Mouse (Mus musculus) brain, embryonic 14.5 days (tissue): Measurements from ENCODE around the gene Macrod2. TPM values are rescaled to one million over a fixed set of nuclear protein-coding genes. Genes with fewer than 3 reads are reported as not detected.

Experiments used
- DNase-seq: peaks from one replicate; pipeline ENCODE4 v3.0.0-alpha.2; 2011; ENCODE audit warnings: low read depth
- CTCF ChIP-seq: fragments of 200-500 bp; IDR thresholded peaks from 2 replicates; pipeline ENCODE4 v1.5.1; 2012; ENCODE audit warnings: inconsistent platforms, mild to moderate bottlenecking, moderate library complexity, borderline replicate concordance; ENCODE audit not compliant: insufficient read depth, insufficient read length; ENCODE audit errors: extremely low read depth
- POLR2A ChIP-seq: fragments of 200-500 bp; IDR thresholded peaks from 2 replicates; pipeline ENCODE4 v1.6.1; 2012; ENCODE audit warnings: mild to moderate bottlenecking, inconsistent platforms, borderline replicate concordance; ENCODE audit not compliant: poor library complexity, insufficient read depth, insufficient read length, severe bottlenecking; ENCODE audit errors: extremely low read depth
- polyA plus RNA-seq: library from polyadenylated mRNA; depleted of rRNA; stranded (reverse); fragments of >200 nt; gene quantifications from 2 replicates; pipeline ENCODE4 v1.2.3, GENCODE M21; 2012

The Macrod2 gene
- polyA plus RNA-seq, 1 experiment = 24.1 TPM

GRCm38 (mm10) chr2:141736685-141737456, 1341.8 kb downstream of the Macrod2 start:
- TF ChIP-seq POLR2A = no peak
- no peak for TF ChIP-seq CTCF
- DNase-seq = no peak

DNA sequence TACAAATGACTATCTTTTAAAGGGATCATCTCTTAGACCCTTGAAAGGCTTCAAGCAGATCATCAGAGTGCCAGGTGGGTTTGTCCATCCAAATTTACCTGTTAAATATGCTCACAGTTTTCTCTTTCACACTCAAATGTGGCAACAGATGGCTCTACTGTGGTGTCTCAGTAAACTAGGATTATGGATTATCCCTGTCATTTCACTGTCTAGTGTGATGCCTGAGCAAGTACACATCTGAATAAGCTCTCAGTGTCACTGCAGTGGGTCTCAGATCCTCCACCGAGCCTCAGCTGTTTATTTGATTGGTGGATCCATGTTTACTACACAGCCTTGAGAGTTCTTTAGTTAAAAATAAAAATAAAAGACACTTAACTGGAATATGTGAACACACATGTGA, 1343.6 kb downstream of the Macrod2 start:
- DNase-seq = no peak
- TF ChIP-seq POLR2A (no peak), CTCF (no peak)

DNA sequence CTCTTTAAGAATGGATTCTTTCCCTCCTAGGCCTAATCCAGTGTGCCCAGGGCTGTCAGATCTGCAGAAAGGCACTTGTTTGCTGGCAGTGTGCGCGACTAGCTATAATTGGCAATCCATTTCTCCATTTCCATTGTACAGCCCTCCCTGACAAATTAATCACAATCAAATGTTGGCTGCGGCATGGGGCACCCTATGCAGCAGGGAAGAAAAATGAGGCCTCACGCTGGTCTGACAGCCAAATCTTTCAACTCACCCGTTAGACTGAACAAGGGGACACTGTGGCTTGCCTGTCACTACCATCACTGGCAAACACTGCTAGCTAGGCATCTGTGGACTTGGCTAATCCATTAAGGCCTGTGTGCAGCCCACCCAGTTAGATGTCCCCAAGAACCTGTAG, 1345.2 kb downstream of the Macrod2 start:
- TF ChIP-seq POLR2A (no peak), CTCF (no peak)
- peak; percentile 80 for DNase-seq

- TF ChIP-seq CTCF = no peak
- TF ChIP-seq POLR2A = no peak
- DNase-seq = no peak
These were observed 1405.1 kb downstream of the Macrod2 start for GRCm38 (mm10) chr2:141800236-141800635.

GRCm38 (mm10) chr2:141800909-141801308, 1405.8 kb downstream of the Macrod2 start:
- no peak for DNase-seq
- no peak for TF ChIP-seq POLR2A
- TF ChIP-seq CTCF = no peak

DNA sequence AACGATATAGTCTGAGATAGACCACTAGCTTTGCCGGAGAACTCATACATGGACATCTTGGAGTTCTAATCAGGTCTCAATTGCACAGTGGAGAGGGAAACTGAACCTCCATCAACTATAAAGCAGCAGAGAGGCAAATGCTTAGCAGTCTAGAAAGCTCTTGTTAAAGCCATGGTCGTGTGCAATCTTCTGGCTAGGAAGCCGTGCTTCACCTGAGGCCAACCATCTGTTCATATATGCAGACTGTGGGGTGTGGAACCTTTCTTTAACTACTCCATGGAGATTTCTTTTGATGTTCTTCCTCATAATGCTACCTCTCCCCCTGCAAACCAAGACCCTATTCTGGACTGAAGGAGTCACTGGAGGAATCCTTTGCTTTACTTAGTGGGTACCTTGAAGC, 1421.2 kb downstream of the Macrod2 start:
- TF ChIP-seq POLR2A (no peak), CTCF (no peak)
- DNase-seq = no peak

GRCm38 (mm10) chr2:141817546-141818180, 1422.6 kb downstream of the Macrod2 start:
- DNase-seq = peak; percentile 81
- TF ChIP-seq POLR2A (no peak), CTCF (no peak)

DNA sequence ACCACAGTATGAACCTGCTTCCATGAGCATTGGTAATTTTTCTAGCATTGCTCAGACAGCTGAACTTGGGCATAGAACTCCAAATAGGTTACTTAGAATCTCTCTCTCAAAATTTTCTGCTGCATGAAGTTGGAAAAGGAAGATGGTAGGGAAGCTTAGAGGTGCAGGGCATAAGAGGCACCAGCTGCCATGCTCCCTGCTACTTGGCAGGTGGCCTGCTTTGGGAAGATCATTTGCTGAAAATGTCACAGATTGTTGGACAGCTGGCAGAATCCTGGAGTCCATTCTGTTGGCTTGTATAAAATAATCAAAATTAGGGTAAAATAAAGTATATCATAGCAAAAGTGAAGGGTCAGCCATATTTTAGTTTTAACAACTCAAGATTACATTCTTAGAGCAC, 1425.7 kb downstream of the Macrod2 start:
- TF ChIP-seq POLR2A (no peak), CTCF (no peak)

DNA sequence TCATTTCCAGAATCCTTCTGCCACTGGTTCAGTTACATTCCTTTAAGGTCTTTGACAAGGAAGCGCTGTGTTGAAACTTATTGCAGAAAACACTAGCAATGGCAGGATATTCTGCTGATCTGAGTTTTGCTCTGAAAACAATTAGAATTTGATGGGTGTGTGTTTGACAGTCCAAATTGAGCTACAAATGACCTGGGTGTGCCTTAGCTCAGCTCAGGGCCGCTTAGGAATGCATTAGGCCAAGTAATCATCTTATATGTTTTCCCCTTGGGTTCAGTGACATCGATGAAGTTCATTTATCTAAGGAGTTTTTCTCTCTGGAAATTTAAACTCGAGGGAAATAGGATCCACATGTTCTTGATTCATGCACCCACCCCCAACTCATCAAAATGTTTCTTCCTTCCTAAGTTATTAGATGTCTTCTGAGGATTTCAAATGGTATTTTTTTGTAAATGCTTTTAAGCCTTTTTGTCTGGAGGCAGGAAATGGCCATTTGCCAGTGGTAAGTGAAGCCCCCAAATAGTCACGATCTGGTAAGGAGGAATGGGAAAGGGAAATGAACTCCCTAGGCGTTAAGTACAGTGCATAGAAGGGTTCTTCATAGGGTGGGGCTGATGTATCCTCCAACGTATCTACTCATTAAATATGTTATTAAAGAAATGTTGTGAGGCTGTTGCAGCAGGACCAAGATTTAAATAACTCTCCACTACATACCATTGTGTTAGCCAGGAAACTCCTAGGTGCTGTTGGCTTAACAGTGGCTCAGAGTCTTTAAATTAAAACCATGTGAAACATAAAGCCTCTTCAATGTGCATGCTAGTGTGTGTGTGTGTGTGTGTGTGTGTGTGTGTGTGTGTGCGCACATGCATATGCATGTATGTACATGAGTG, 1430.7 kb downstream of the Macrod2 start:
- TF ChIP-seq CTCF (no peak), POLR2A (no peak)
- DNase-seq = peak; percentile 6

More for the DNA sequence above, 1425.7 kb downstream of the Macrod2 start:
- DNase-seq = peak; percentile 87

DNA sequence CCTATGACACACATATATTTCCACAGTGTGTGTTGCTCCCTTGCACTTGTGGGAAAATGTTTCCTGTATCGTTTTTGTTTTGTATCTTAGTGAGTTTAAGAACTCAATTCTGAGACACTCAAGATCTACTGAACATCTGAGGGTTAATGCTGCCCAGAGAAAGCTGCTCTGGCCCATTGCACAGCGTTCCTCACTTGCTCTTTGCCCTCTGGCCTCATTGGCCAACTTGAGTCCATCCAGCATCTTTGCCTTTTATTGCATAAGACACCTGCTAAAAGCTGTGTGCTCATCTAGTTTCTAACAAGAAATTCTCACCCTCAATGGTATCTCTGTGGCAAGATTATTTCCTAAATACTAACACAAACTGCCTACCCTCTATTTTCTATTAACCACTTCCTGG, 1435.4 kb downstream of the Macrod2 start:
- TF ChIP-seq POLR2A (no peak), CTCF (no peak)
- no peak for DNase-seq

DNA sequence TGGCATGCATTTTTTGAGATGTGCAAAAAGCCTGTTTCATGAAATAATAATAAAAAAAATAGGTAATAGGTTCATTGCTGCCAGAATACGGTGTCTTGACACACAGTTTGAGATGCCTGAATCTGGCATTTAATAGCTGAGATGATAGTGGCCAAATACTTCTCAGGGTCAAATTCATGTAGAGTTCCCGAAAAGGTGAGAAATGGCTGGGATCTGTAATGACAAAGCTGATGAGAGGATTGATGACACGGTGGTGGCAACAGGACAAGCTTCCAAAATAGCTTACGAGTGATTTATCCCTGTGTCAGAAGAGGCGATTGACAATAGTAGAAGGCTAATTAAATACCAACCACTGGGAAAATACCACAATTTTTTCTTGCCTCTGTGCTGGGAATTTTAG, 1436.4 kb downstream of the Macrod2 start:
- TF ChIP-seq POLR2A (no peak), CTCF (no peak)
- peak; percentile 34 for DNase-seq
